Mouse (Mus musculus): ENCODE data around the gene Ppp1r14a.
A peak's percentile ranks its signal among the peaks of the same experiment; 100 is the strongest.

The Ppp1r14a gene

GRCm38 (mm10) chr7:29304463-29305262, 15.6 kb downstream of the Ppp1r14a start:
- no peak for DNase-seq

- DNase-seq, result no peak
Observed at GRCm38 (mm10) chr7:29305263-29305988, 16.3 kb downstream of the Ppp1r14a start.

DNA sequence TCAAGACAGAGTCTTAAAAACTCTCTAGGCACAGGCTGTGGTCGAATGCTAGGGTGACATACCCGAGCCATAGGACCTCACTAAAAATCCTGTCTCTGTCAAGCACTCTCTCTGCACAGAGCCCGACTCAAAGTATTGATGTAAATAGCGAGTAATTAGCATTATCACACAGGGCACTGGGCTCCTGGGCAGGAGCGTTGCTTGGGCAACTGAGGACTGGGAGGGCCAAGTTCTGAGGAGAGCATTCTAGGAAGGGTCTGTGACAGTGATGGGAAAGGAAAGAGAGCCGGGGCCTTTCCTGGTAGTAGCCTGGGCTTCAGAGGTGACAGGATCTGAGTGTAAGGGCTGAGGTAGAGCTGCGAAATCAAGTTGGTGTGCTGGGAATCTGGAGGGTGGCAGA, 17.0 kb downstream of the Ppp1r14a start:
- DNase-seq, result no peak

DNA sequence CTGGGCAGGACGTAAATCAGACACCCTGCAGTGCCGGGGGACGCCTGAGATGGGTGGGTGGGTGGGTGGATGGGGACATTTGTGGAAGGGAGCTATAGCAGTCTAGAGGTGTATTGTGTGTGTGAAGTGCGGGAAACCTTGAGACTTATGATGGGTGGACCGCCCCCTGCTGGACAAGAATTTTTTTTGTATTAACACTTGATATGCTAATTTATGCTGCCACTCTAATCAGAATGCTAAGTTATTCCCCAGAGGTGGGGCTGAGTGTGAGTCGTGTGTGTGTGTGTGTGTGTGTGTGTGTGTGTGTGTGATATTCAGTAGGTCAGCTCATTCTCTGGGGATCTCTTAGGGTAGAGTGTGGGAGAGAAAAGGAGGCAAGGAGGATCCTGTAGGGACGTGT, 17.5 kb downstream of the Ppp1r14a start:
- no peak for DNase-seq

DNA sequence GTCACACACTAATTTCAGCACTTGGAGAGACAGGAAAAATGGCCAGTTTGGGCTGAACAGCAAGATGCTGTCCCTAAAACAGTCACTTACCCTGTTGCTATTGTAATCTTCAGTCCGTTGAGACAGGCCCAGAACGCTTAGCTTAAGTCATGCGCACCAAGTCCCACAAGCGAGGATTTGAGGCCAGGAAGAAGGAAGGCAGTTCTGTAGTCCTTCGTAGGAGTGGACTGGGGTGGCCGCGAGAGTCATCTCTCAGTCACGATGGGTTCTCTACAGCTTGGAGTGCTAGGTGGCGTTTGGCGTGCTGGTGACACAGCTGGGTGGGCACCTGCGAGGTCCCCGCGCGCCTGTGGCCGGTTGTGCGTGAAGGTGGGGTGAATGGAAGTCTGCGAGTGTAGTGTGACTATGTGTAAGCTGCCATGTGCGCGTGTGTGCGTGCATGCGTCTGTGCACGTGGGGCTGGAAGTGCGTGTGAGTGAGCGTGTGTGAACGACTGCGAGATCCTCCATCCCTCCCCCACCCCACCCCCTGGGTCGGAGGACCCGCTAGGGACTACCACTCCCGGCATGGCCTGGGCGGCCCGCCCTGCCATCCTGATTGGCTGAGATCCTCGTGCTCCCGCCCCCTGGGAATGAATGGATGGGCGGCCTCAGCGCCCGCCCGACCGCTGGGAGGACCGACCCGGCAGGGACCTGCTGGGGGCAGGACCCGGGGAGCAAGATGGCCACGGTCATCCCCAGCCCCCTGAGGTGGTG, 18.4 kb downstream of the Ppp1r14a start:
- DNase-seq, result peak; percentile 90

- peak; percentile 57 for DNase-seq
Observed at GRCm38 (mm10) chr7:29309221-29309721, 20.2 kb downstream of the Ppp1r14a start.

GRCm38 (mm10) chr7:29309749-29310148, 20.6 kb downstream of the Ppp1r14a start:
- DNase-seq, result no peak

- no peak for DNase-seq
Observed at GRCm38 (mm10) chr7:29313051-29313450, 23.9 kb downstream of the Ppp1r14a start.

- no peak for DNase-seq
Observed at GRCm38 (mm10) chr7:29313572-29314261, 24.6 kb downstream of the Ppp1r14a start.

- no peak for DNase-seq
Observed at GRCm38 (mm10) chr7:29314844-29315628, 25.9 kb downstream of the Ppp1r14a start.

- no peak for DNase-seq
Observed at GRCm38 (mm10) chr7:29316137-29316734, 27.1 kb downstream of the Ppp1r14a start.

DNA sequence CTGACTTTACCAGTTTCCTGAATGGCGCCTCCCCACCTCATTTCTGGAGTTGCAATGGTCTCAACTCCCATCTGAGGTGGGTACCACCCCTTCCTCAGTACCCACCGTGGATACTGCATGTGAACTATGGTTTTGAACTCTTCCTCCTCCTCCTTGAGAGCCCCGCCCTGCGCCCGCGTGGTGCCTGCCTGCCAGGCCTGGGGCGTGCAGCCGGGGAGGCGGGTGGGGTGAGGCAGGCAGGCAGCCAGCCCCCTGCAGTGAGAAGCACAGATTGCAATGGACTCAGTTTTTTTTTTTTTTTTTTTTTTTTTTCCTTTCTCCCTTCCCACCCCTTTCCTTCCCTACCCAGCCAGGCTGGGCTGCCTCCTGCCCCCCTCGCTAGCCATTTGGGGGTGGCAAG, 27.9 kb downstream of the Ppp1r14a start:
- peak; percentile 51 for DNase-seq

- DNase-seq, result peak; percentile 62
Observed at GRCm38 (mm10) chr7:29317558-29317957, 28.4 kb downstream of the Ppp1r14a start.

GRCm38 (mm10) chr7:29318115-29318911, 29.2 kb downstream of the Ppp1r14a start:
- DNase-seq, result peak; percentile 64

DNA sequence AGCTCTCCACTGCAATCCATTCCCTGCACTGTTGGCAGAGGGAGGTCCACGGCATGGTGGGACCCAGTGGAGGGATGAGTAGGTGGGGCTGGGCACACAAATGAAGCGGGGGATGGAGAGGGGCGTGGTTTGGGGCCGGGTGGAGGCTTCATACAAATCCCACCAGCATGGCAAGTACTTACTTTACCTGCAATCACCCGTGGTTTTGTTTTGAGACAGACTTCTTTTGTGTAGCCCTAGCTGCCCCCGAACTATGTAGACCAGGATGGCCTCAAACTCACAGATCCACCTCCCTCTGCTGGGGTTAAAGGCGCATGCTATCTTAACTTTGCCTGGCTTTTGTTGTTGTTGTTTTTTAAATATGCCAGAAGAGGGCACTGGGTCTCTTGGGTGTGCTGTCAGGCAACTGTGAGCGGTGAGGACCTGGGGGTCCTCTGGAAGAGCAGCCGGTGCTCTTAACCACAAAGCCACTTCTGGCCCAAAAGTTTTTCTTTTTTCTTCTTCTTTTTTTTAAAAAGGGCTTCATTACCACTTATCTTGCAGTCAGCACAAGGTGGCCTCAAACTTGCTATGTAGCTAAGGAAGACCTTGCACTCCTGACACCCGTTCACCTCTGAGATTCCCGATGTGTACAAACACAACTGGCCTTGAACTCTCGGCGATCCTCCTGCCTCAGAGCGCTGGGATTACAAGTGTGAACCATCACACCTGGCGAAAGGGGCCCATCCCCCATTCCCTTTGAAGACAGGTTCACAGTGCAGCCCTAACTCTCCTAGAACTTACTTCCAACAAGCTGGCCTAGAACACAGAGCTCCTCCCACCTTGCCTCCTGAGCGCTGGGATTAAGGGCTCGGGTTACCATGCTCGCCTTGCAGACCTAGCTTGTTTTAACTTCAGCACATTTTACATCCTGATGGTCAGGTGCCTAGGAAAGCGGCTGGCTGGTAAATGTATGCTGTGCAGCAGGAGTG, 30.5 kb downstream of the Ppp1r14a start:
- DNase-seq, result no peak

GRCm38 (mm10) chr7:29327087-29327486, 38.0 kb downstream of the Ppp1r14a start:
- no peak for DNase-seq

DNA sequence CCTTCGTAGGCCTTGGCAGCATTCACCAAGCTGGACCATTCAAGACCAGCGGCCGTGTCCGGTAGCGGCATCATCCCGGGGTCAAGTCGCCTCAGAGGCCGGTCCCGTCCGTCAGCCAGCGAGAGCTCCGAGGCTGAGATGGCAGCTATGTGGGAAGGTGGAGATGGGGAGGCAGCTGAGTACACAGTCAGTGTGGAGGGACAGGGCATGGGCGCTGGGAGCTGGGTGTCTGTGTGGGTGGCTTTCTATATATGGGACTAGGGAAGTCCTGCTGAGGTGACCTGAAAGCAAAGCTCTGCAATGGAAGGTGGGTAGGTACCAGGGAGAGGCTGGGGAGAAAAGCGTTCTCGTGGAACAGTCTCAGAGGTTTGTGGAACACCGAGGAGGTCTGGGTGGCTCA, 39.9 kb downstream of the Ppp1r14a start:
- DNase-seq, result no peak

- DNase-seq, result no peak
Observed at GRCm38 (mm10) chr7:29334156-29334555, 45.0 kb downstream of the Ppp1r14a start.

DNA sequence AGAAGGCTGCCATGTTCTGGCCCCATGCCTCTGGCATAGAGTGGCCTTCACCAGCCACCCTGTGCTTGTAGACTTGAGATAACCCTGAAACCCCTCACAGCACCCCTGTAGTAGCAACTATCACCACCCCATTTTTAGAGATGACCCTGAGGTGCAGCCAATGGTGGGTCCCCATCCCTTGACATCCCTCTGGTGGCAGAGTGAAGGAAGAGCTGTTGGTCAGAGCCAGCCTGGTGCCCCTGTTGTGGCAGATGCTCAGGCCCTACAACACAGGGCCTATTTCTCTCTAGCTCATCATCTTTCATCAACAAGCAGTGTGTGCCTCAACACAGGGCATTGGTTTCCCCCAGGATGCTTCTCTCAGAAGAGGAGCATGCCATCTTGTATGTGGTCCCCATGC, 46.2 kb downstream of the Ppp1r14a start:
- DNase-seq, result no peak
